Mouse (Mus musculus) myocyte (in vitro differentiated cells): ENCODE measurements around the gene Arnt2.

Experiments used
- MAX ChIP-seq: IDR thresholded peaks from one replicate; pipeline ENCODE4 v1.6.1; 2011; ENCODE audit warnings: low read depth, mild to moderate bottlenecking, control low read depth
- MYOD1 ChIP-seq, 3 experiments: IDR thresholded peaks; one replicate each; pipeline ENCODE4 v1.6.1; 2011; ENCODE audit warnings: control low read depth in 2 of 3, low read depth in 2 of 3, mild to moderate bottlenecking in 2 of 3, moderate library complexity in 1 of 3; ENCODE audit not compliant: insufficient read length in 2 of 3, control insufficient read depth in 1 of 3
- MYOG ChIP-seq, 3 experiments: IDR thresholded peaks; one replicate each; pipeline ENCODE4 v1.6.1; 2011; ENCODE audit warnings: control low read depth in 2 of 3, low read depth in 2 of 3, mild to moderate bottlenecking in 2 of 3; ENCODE audit not compliant: insufficient read length in 2 of 3, control insufficient read depth in 1 of 3, insufficient read depth in 1 of 3
- POLR2A ChIP-seq: IDR thresholded peaks from one replicate; pipeline ENCODE4 v1.6.1; 2011; ENCODE audit warnings: low read depth, mild to moderate bottlenecking, control low read depth, moderate library complexity; ENCODE audit not compliant: insufficient read length
- POLR2AphosphoS2 ChIP-seq: IDR thresholded peaks from one replicate; pipeline ENCODE4 v1.6.1; 2011; ENCODE audit warnings: low read depth, control low read depth; ENCODE audit not compliant: insufficient read length
- REST ChIP-seq: IDR thresholded peaks from one replicate; pipeline ENCODE4 v1.6.1; 2011; ENCODE audit warnings: mild to moderate bottlenecking, control low read depth, moderate library complexity; ENCODE audit not compliant: insufficient read depth, insufficient read length
- TCF12 ChIP-seq: IDR thresholded peaks from one replicate; pipeline ENCODE4 v1.6.1; 2011; ENCODE audit warnings: mild to moderate bottlenecking, control low read depth; ENCODE audit not compliant: poor library complexity, insufficient read depth, severe bottlenecking

GRCm38 (mm10) chr7:84203981-84204380, 206.0 kb downstream of the Arnt2 start:
- TF ChIP-seq POLR2A (no peak), TCF12 (no peak), POLR2AphosphoS2 (no peak), MYOG (IDR thresholded peaks at IDR 0.05; ENCODE audit: control insufficient read depth in 1 of 3, insufficient read depth in 1 of 3, insufficient read length in 2 of 3, low read depth in 2 of 3) (no peak), MAX (no peak), MYOD1 (IDR thresholded peaks at IDR 0.05; ENCODE audit: control insufficient read depth in 1 of 3, insufficient read length in 2 of 3, low read depth in 2 of 3) (no peak), REST (no peak)
